10 mouse cellular contexts compared by ENCODE assay signal in genomic region chr5:149376367-149376766, GRCm38 (mm10). TPM values are rescaled to one million over a fixed set of nuclear protein-coding genes. Genes with fewer than 3 reads are reported as not detected.
A peak's percentile ranks its signal among the peaks of the same experiment; 100 is the strongest.
DNase-seq lines count a peak whose midpoint lies in the region; ATAC-seq lines count a peak whose summit lies in the region.
"Had no signal": no experiment of that assay in that cellular context is flagged by ENCODE, and none has a peak within 500 bp of the region (broad histone marks: within the 10 kb centered on the region; RNA-seq: fewer than 3 reads in every experiment).

No protein-coding gene starts in this region.

- H3K9ac ChIP-seq in forebrain, embryonic 13.5 days = no peak overlapping the region
- H3K9ac ChIP-seq in forebrain, embryonic 11.5 days (ENCODE audit: low read length) = no peak overlapping the region
- no peak overlapping the region for H3K9ac ChIP-seq in hindbrain, embryonic 11.5 days (ENCODE audit: low read depth, low read length)
- no peak overlapping the region for H3K9ac ChIP-seq in midbrain, embryonic 12.5 days (replicated peaks)
- H3K9ac ChIP-seq: liver, embryonic 14.5 days had no signal

- no peaks in the 10 kb centered on the region for H3K9me3 ChIP-seq in forebrain, embryonic 13.5 days (replicated peaks)
- H3K9me3 ChIP-seq in forebrain, embryonic 11.5 days (ENCODE audit: control insufficient read depth, low read length) = no peaks in the 10 kb centered on the region
- H3K9me3 ChIP-seq in hindbrain, embryonic 10.5 days = no peaks in the 10 kb centered on the region
- H3K9me3 ChIP-seq in hindbrain, embryonic 11.5 days (ENCODE audit: control insufficient read depth, low read length) = no peaks in the 10 kb centered on the region
- no peaks in the 10 kb centered on the region for H3K9me3 ChIP-seq in embryonic facial prominence, embryonic 10.5 days
- no peaks in the 10 kb centered on the region for H3K9me3 ChIP-seq in midbrain, embryonic 12.5 days
- H3K9me3 ChIP-seq: megakaryocyte, embryonic 14.5 days had no signal

- no peak for ATAC-seq in forebrain, embryonic 13.5 days
- ATAC-seq in forebrain, embryonic 11.5 days (replicated peaks; ENCODE audit: low FRiP score) = no peak
- ATAC-seq in hindbrain, embryonic 11.5 days (ENCODE audit: low FRiP score) = no peak
- ATAC-seq in midbrain, embryonic 12.5 days (ENCODE audit: low FRiP score, low read depth) = no peak

- 84% methylated on average over 7 of the region's 7 CpGs for WGBS in forebrain, embryonic 13.5 days
- whole genome bisulfite sequencing in forebrain, embryonic 11.5 days = 77% methylated on average over 7 of the region's 7 CpGs
- WGBS in hindbrain, embryonic 10.5 days = 79% methylated on average over 7 of the region's 7 CpGs
- 78% methylated on average over 7 of the region's 7 CpGs for WGBS in hindbrain, embryonic 11.5 days
- 80% methylated on average over 7 of the region's 7 CpGs for WGBS in embryonic facial prominence, embryonic 10.5 days
- WGBS in midbrain, embryonic 12.5 days = 79% methylated on average over 7 of the region's 7 CpGs

- no peaks in the 10 kb centered on the region for H3K27me3 ChIP-seq in forebrain, embryonic 13.5 days
- no peaks in the 10 kb centered on the region for H3K27me3 ChIP-seq in forebrain, embryonic 11.5 days (ENCODE audit: control insufficient read depth, insufficient read depth, low read length)
- peaks cover 9% of the 10 kb centered on the region; the same call in 1 of the 2 replicates for H3K27me3 ChIP-seq in hindbrain, embryonic 10.5 days (ENCODE audit: insufficient read depth, poor library complexity, severe bottlenecking)
- no peaks in the 10 kb centered on the region for H3K27me3 ChIP-seq in hindbrain, embryonic 11.5 days (ENCODE audit: control insufficient read depth, insufficient read depth, low read length)
- H3K27me3 ChIP-seq in embryonic facial prominence, embryonic 10.5 days (replicated peaks; ENCODE audit: low read depth, poor library complexity, severe bottlenecking) = 0 out of 2 replicates have a peak, but pooled peaks cover 13% of the 10 kb centered on the region
- H3K27me3 ChIP-seq in midbrain, embryonic 12.5 days = peaks cover 10% of the 10 kb centered on the region; the same call in 1 of the 2 replicates

- DNase-seq in forebrain, embryonic 11.5 days (ENCODE audit: low spot score) = no peak
- DNase-seq in hindbrain, embryonic 10.5 days (ENCODE audit: low spot score) = no peak
- no peak for DNase-seq in hindbrain, embryonic 11.5 days (ENCODE audit: low spot score)
- no peak for DNase-seq in embryonic facial prominence, embryonic 10.5 days (ENCODE audit: low spot score)
- no peak for DNase-seq in frontal cortex, postnatal 25 days (ENCODE audit: low spot score in 2 of 2)
- DNase-seq in left cerebral cortex, postnatal 4 days = no peak

- H3K4me1 ChIP-seq in forebrain, embryonic 13.5 days = peaks cover 58% of the 10 kb centered on the region
- peaks cover 33% of the 10 kb centered on the region for H3K4me1 ChIP-seq in forebrain, embryonic 11.5 days (replicated peaks; ENCODE audit: control insufficient read depth, insufficient read depth, low read length)
- H3K4me1 ChIP-seq in hindbrain, embryonic 10.5 days (replicated peaks) = peaks cover 75% of the 10 kb centered on the region
- peaks cover 7% of the 10 kb centered on the region for H3K4me1 ChIP-seq in hindbrain, embryonic 11.5 days (replicated peaks; ENCODE audit: control insufficient read depth, insufficient read depth, low read length)
- peaks cover 86% of the 10 kb centered on the region for H3K4me1 ChIP-seq in embryonic facial prominence, embryonic 10.5 days
- peaks cover 55% of the 10 kb centered on the region for H3K4me1 ChIP-seq in midbrain, embryonic 12.5 days

- no peak overlapping the region for H3K4me3 ChIP-seq in forebrain, embryonic 13.5 days
- H3K4me3 ChIP-seq in forebrain, embryonic 11.5 days (ENCODE audit: low read depth, low read length) = no peak overlapping the region
- H3K4me3 ChIP-seq in hindbrain, embryonic 10.5 days = no peak overlapping the region
- no peak overlapping the region for H3K4me3 ChIP-seq in hindbrain, embryonic 11.5 days (ENCODE audit: low read depth, low read length)
- H3K4me3 ChIP-seq in embryonic facial prominence, embryonic 10.5 days = no peak overlapping the region
- no peak overlapping the region for H3K4me3 ChIP-seq in midbrain, embryonic 12.5 days

- intact Hi-C loops in left cerebral cortex, postnatal 4 days (cut with DNase I) = loop anchor here (5.0 kb wide), 1 partner anchor 564 kb away; no protein-coding TSS in a partner anchor

- no peak overlapping the region for H3K27ac ChIP-seq in forebrain, embryonic 13.5 days
- H3K27ac ChIP-seq in forebrain, embryonic 11.5 days (ENCODE audit: low read depth, low read length) = no peak overlapping the region
- H3K27ac ChIP-seq in hindbrain, embryonic 10.5 days = peak overlapping the region; percentile 85
- H3K27ac ChIP-seq in hindbrain, embryonic 11.5 days (ENCODE audit: low read depth, low read length) = no peak overlapping the region
- H3K27ac ChIP-seq in embryonic facial prominence, embryonic 10.5 days (replicated peaks) = peak overlapping the region; percentile 70
- 0 out of 2 replicates have a peak overlapping the region, but pooled peaks have one; percentile 15 for H3K27ac ChIP-seq in midbrain, embryonic 12.5 days (replicated peaks)
- H3K27ac ChIP-seq: liver, embryonic 14.5 days had no signal

- no peaks in the 10 kb centered on the region for H3K36me3 ChIP-seq in forebrain, embryonic 13.5 days (ENCODE audit: poor library complexity, severe bottlenecking)
- H3K36me3 ChIP-seq in forebrain, embryonic 11.5 days (ENCODE audit: control insufficient read depth, insufficient read depth, low read length) = no peaks in the 10 kb centered on the region
- no peaks in the 10 kb centered on the region for H3K36me3 ChIP-seq in hindbrain, embryonic 10.5 days
- no peaks in the 10 kb centered on the region for H3K36me3 ChIP-seq in hindbrain, embryonic 11.5 days (ENCODE audit: control insufficient read depth, insufficient read depth, low read length)
- H3K36me3 ChIP-seq in embryonic facial prominence, embryonic 10.5 days (replicated peaks) = no peaks in the 10 kb centered on the region
- no peaks in the 10 kb centered on the region for H3K36me3 ChIP-seq in midbrain, embryonic 12.5 days

- peak overlapping the region; percentile 38; the same call in 1 of the 2 replicates for H3K4me2 ChIP-seq in forebrain, embryonic 13.5 days
- no peak overlapping the region for H3K4me2 ChIP-seq in forebrain, embryonic 11.5 days (ENCODE audit: low read depth, low read length, severe bottlenecking)
- H3K4me2 ChIP-seq in hindbrain, embryonic 11.5 days (replicated peaks; ENCODE audit: low read depth, low read length) = no peak overlapping the region
- no peak overlapping the region for H3K4me2 ChIP-seq in midbrain, embryonic 12.5 days (replicated peaks)

RNA-seq across cellular contexts. Expression of gene Medag, which starts 35.2 kb away (rescaled TPM):
- polyA plus RNA-seq in forebrain, embryonic 13.5 days (2015; fragmentation: Nextera tagmentation; extraction: Ambion mirVana) = 1.1 and 1.2 TPM in 2 replicates
- 1.0 and 1.4 TPM in 2 replicates for polyA plus RNA-seq in forebrain, embryonic 11.5 days (2014; fragmentation: Nextera tagmentation; extraction: Ambion mirVana)
- polyA plus RNA-seq in hindbrain, embryonic 10.5 days (2016; fragmentation: Nextera tagmentation; extraction: Ambion mirVana) = 0.37 and 0.61 TPM in 2 replicates
- polyA plus RNA-seq in hindbrain, embryonic 11.5 days (2014; fragmentation: Nextera tagmentation; extraction: Ambion mirVana) = 0.25 and 0.80 TPM in 2 replicates
- 0.17 and 0.38 TPM in 2 replicates for polyA plus RNA-seq in embryonic facial prominence, embryonic 10.5 days (2016; fragmentation: Nextera tagmentation; extraction: Ambion mirVana)
- 1.0 and 1.1 TPM in 2 replicates for polyA plus RNA-seq in midbrain, embryonic 12.5 days (2016; fragmentation: Nextera tagmentation; extraction: Ambion mirVana)
- total RNA-seq in left cerebral cortex, postnatal 4 days (2021) = 1 to 10 TPM; 1.2 to 1.4 TPM

Comparison
In these comparisons a context has a peak if more than half of its experiments do, and no peak if none do; other contexts are left out.
1. H3K27ac ChIP-seq: peak in hindbrain, embryonic 10.5 days (single experiment), embryonic facial prominence, embryonic 10.5 days (single experiment) and midbrain, embryonic 12.5 days (single experiment); none in forebrain, embryonic 13.5 days (single experiment), forebrain, embryonic 11.5 days (single experiment) and hindbrain, embryonic 11.5 days (single experiment).